8 mouse cellular contexts compared by ENCODE assay signal in genomic region chr9:118863528-118863927, GRCm38 (mm10).
"Had no signal": no experiment of that assay in that cellular context is flagged by ENCODE, and none has a peak within 500 bp of the region (broad histone marks: within the 10 kb centered on the region; RNA-seq: fewer than 3 reads in every experiment).

No protein-coding gene starts in this region.

- H3K9me3 ChIP-seq: liver, embryonic 15.5 days; midbrain, embryonic 13.5 days had no signal

- H3K27ac ChIP-seq: liver, embryonic 15.5 days; midbrain, embryonic 13.5 days; stomach, postnatal 0 days had no signal

- H3K4me2 ChIP-seq: liver, embryonic 11.5 days; liver, embryonic 15.5 days; midbrain, embryonic 13.5 days had no signal

- DNase-seq: kidney, postnatal 25 days; layer of hippocampus, postnatal 36 days; lung, adult 2 months; thymus, postnatal 4 days had no signal

- H3K36me3 ChIP-seq: liver, embryonic 15.5 days; midbrain, embryonic 13.5 days had no signal

- H3K4me3 ChIP-seq: liver, embryonic 15.5 days; midbrain, embryonic 13.5 days had no signal

- H3K4me1 ChIP-seq: liver, embryonic 15.5 days had no signal

- H3K27me3 ChIP-seq: liver, embryonic 15.5 days; midbrain, embryonic 13.5 days had no signal

- H3K9ac ChIP-seq: liver, embryonic 15.5 days; midbrain, embryonic 13.5 days had no signal

- ATAC-seq: midbrain, embryonic 13.5 days had no signal
